Comparison of ENCODE assay signal across 23 mouse cellular contexts in the genomic region with DNA sequence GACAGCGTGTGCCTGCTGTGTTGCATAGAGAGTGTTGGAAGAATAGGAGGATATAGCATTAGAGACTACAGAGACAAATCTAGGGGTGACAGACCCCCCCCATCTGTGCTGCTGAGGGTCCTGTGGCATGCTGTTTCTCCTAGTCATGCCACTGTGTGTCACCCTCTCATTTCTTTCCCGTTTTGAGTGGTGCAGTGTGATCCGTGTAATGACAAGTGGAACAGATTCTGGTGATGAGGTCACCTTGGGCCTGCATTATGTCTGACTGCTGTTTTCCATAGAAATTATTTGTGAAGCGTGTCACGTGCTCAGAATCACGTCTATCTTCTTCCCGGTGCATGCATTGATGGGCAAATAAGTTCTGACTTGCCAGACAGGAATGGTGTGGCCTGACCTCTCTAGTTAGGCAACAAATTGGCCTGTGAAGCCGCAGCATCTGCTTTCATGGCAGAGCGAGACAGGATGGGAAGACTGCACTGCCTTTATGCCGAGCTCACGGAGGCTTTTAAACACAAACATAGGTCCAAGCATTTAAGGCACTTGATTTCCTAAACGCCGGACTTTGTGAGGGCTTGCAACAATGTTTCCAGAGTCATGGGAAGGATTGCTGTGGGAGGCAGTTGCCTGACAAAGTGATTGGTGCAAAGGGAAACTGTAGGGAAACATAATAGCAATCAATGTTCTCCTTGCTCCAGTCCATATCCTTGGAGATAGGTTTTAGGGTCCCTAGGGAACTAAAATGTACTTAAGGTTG.
DNase-seq lines count a peak whose midpoint lies in the region; ATAC-seq and TF ChIP-seq lines count a peak whose summit lies in the region.
"Had no signal": no experiment of that assay in that cellular context is flagged by ENCODE, and none has a peak within 500 bp of the region (broad histone marks: within the 10 kb centered on the region; RNA-seq: fewer than 3 reads in every experiment).

No protein-coding gene starts in this region.

- 0 out of 2 replicates have a peak, but pooled peaks cover 9% of the 10 kb centered on the region for H3K27me3 ChIP-seq in heart, embryonic 10.5 days (ENCODE audit: insufficient read depth, poor library complexity, severe bottlenecking)
- peaks cover 38% of the 10 kb centered on the region for H3K27me3 ChIP-seq in CH12.LX (replicated peaks)
- H3K27me3 ChIP-seq in forebrain, embryonic 16.5 days (replicated peaks; ENCODE audit: control insufficient read depth, insufficient read depth, low read length), result 0 out of 2 replicates have a peak, but pooled peaks cover 2% of the 10 kb centered on the region
- no peaks in the 10 kb centered on the region for H3K27me3 ChIP-seq in midbrain, embryonic 16.5 days (ENCODE audit: control insufficient read depth, insufficient read depth, low read depth, low read length)
- H3K27me3 ChIP-seq: limb, embryonic 13.5 days; liver, embryonic 15.5 days; Patski had no signal

- TF ChIP-seq RAD21 in CH12.LX (IDR thresholded peaks at IDR 0.05; ENCODE audit: low read depth, low read length), result no peak

- no peaks in the 10 kb centered on the region for H3K9me3 ChIP-seq in heart, embryonic 10.5 days
- no peaks in the 10 kb centered on the region for H3K9me3 ChIP-seq in CH12.LX (replicated peaks; ENCODE audit: low read length)
- no peaks in the 10 kb centered on the region for H3K9me3 ChIP-seq in forebrain, embryonic 16.5 days (ENCODE audit: control insufficient read depth, low read length)
- no peaks in the 10 kb centered on the region for H3K9me3 ChIP-seq in midbrain, embryonic 16.5 days (replicated peaks; ENCODE audit: control insufficient read depth, low read length, poor library complexity, severe bottlenecking)
- H3K9me3 ChIP-seq: limb, embryonic 13.5 days; liver, embryonic 15.5 days had no signal

- TF ChIP-seq POLR2A in CH12.LX (IDR thresholded peaks at IDR 0.05; ENCODE audit: low read depth, low read length), result no peak

- H3K4me1 ChIP-seq in heart, embryonic 10.5 days, result no peaks in the 10 kb centered on the region
- H3K4me1 ChIP-seq in CH12.LX (ENCODE audit: control insufficient read depth in 1 of 2, insufficient read depth in 2 of 2), result peaks cover 4 to 7% of the 10 kb centered on the region in 2 experiments; a peak in 3 of 4 replicates
- peaks cover 3% of the 10 kb centered on the region; the same call in 1 of the 2 replicates for H3K4me1 ChIP-seq in forebrain, embryonic 16.5 days (replicated peaks; ENCODE audit: control insufficient read depth, insufficient read depth, low read length)
- peaks cover 6% of the 10 kb centered on the region; the same call in 1 of the 2 replicates for H3K4me1 ChIP-seq in midbrain, embryonic 16.5 days (ENCODE audit: control insufficient read depth, insufficient read depth, low read length)
- H3K4me1 ChIP-seq: limb, embryonic 13.5 days; liver, embryonic 15.5 days had no signal

- H3K4me2 ChIP-seq in CH12.LX (ENCODE audit: insufficient read depth, low read depth, poor library complexity, severe bottlenecking), result no peak overlapping the region
- H3K4me2 ChIP-seq in forebrain, embryonic 16.5 days (ENCODE audit: low read length), result no peak overlapping the region
- no peak overlapping the region for H3K4me2 ChIP-seq in midbrain, embryonic 16.5 days (ENCODE audit: low read length)
- H3K4me2 ChIP-seq: limb, embryonic 13.5 days; liver, embryonic 15.5 days had no signal

- H3K9ac ChIP-seq in CH12.LX (ENCODE audit: insufficient read depth, low read depth), result no peak overlapping the region
- H3K9ac ChIP-seq in forebrain, embryonic 16.5 days (replicated peaks; ENCODE audit: low read depth, low read length), result no peak overlapping the region
- no peak overlapping the region for H3K9ac ChIP-seq in midbrain, embryonic 16.5 days (ENCODE audit: low read depth, low read length)
- H3K9ac ChIP-seq: limb, embryonic 13.5 days; liver, embryonic 15.5 days had no signal

- no peak for TF ChIP-seq EP300 in CH12.LX (IDR thresholded peaks at IDR 0.05; ENCODE audit: low read length)

- dilution Hi-C loops in CH12.LX (cut with MboI; ENCODE audit: extremely low pct_ligation_motif_present, extremely low pct_unique_long_range_greater_than_20kb, low sequenced_read_pairs), result no loop called here

- H3K4me3 ChIP-seq in heart, embryonic 10.5 days, result no peak overlapping the region
- no peak overlapping the region for H3K4me3 ChIP-seq in CH12.LX (replicated peaks in 1 of 3; ENCODE audit: low read depth in 2 of 3, low read length in 2 of 3, poor library complexity in 1 of 3)
- H3K4me3 ChIP-seq in forebrain, embryonic 16.5 days (replicated peaks; ENCODE audit: low read length), result no peak overlapping the region
- no peak overlapping the region for H3K4me3 ChIP-seq in midbrain, embryonic 16.5 days (ENCODE audit: low read depth, low read length)
- H3K4me3 ChIP-seq: limb, embryonic 13.5 days; liver, embryonic 15.5 days; myocyte had no signal

- H3K27ac ChIP-seq in heart, embryonic 10.5 days, result no peak overlapping the region
- no peak overlapping the region for H3K27ac ChIP-seq in CH12.LX (ENCODE audit: insufficient read depth, low read depth)
- no peak overlapping the region for H3K27ac ChIP-seq in forebrain, embryonic 16.5 days (ENCODE audit: low read length)
- peak overlapping the region; percentile 66 for H3K27ac ChIP-seq in midbrain, embryonic 16.5 days (ENCODE audit: low read length)
- H3K27ac ChIP-seq: limb, embryonic 13.5 days; liver, embryonic 15.5 days; stomach, postnatal 0 days had no signal

- 82% methylated on average over 13 of the region's 13 CpGs for WGBS in heart, embryonic 10.5 days
- WGBS in forebrain, embryonic 16.5 days, result 71% methylated on average over 13 of the region's 13 CpGs
- WGBS in midbrain, embryonic 16.5 days, result 54% methylated on average over 13 of the region's 13 CpGs

- no peak for TF ChIP-seq CTCF in CH12.LX (conservative IDR thresholded peaks at IDR 0.05 in 1 of 2, IDR thresholded peaks at IDR 0.05 in 1 of 2; ENCODE audit: low read depth in 2 of 2, low read length in 2 of 2)

- in situ Hi-C loops in CH12.LX (cut with MboI; ENCODE audit: low pct_ligation_motif_present, low pct_unique_long_range_greater_than_20kb, low sequenced_read_pairs), result no loop called here

- no peaks in the 10 kb centered on the region for H3K79me2 ChIP-seq in CH12.LX (replicated peaks; ENCODE audit: control insufficient read depth, extremely low read depth, insufficient read depth, poor library complexity, severe bottlenecking)

- peak; percentile 55 for DNase-seq in heart, adult 11 months
- no peak for DNase-seq in heart, embryonic 10.5 days (ENCODE audit: low spot score)
- DNase-seq in CH12.LX (ENCODE audit: extremely low read depth), result no peak
- no peak for DNase-seq in cerebellum, postnatal 10 days
- DNase-seq in cerebellum, postnatal 4 days (ENCODE audit: low spot score in 2 of 2), result no peak
- DNase-seq: adrenal gland, postnatal 25 days; cerebellum, adult 9-10 months; gastrocnemius, postnatal 10 days; heart, postnatal 10 days; kidney, adult 8-10 months; kidney, postnatal 36 days; right cerebral cortex, postnatal 25 days; thymus, postnatal 4 days had no signal

- no peaks in the 10 kb centered on the region for H3K36me3 ChIP-seq in heart, embryonic 10.5 days
- no peaks in the 10 kb centered on the region for H3K36me3 ChIP-seq in CH12.LX (replicated peaks in 1 of 2; ENCODE audit: control insufficient read depth in 1 of 2, insufficient read depth in 1 of 2, low read length in 1 of 2)
- no peaks in the 10 kb centered on the region for H3K36me3 ChIP-seq in forebrain, embryonic 16.5 days (ENCODE audit: control insufficient read depth, insufficient read depth)
- H3K36me3 ChIP-seq in midbrain, embryonic 16.5 days (ENCODE audit: control insufficient read depth, insufficient read depth, low read length), result no peaks in the 10 kb centered on the region
- H3K36me3 ChIP-seq: limb, embryonic 13.5 days; liver, embryonic 15.5 days had no signal

- peak; percentile 49 for ATAC-seq in forebrain, embryonic 16.5 days
- ATAC-seq in midbrain, embryonic 16.5 days, result peak; percentile 82
- ATAC-seq: activated CD4-positive, CD25-positive, alpha-beta regulatory T cell, adult 4 months; inflammation-experienced regulatory T-cells, adult 6 months; lung, postnatal 0 days; Patski had no signal

TF ChIP-seq in CH12.LX, 34 proteins besides CTCF, POLR2A, EP300 and RAD21:
- TF ChIP-seq ZNF384 (IDR thresholded peaks at IDR 0.05; ENCODE audit: low read depth, low read length) (no peak), BHLHE40 (IDR thresholded peaks at IDR 0.05; ENCODE audit: low read depth, low read length) (0 out of 2 replicates have a peak, but pooled peaks have one; percentile 19)
TF ChIP-seq in CH12.LX: peak in this region for 1.
